Mouse (Mus musculus) leukemia stem cell, adult 10-12 weeks (primary cell): ENCODE measurements around the gene Ttc38. TPM values are rescaled to one million over a fixed set of nuclear protein-coding genes. Genes with fewer than 3 reads are reported as not detected.

Source experiments
- polyA plus RNA-seq: library from polyadenylated mRNA; stranded (reverse); fragments of >175 nt; gene quantifications from 2 replicates; pipeline ENCODE4 v1.2.3, GENCODE M21; 2012; ENCODE audit warnings: low replicate concordance

Gene Ttc38
- polyA plus RNA-seq, result 1.4 and 3.0 TPM in 2 replicates

DNA sequence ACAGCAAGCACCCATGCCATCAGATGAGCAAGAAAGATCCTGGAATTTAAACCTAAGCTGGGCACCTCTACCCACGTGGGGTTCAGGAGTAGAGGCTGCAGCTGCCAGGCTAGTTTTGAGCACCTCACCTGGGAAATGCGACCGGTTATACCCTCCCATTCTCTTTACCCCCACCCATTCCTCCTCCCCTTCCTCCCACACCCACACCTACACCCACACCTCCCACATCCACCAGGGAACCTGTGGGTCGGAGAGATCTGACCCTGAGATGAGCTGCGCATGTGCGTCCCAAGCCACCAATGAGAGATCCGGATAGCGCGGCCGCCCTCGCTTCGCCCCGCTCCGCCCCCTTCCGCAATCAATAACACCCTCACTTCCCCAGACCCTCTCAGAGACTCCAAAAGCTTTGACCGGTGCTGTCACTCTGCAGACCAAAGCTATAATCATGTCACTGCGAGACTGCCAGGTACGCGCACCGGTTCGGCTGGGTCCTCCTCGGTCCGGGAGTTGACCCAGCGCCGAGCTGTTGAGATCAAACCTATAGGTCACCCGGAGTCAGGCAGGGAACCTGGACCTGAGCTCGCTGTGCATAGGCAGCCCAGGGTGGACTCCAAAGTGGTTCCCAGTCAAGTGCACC lies at the start of gene Ttc38:
Ttc38 (plus strand) TSS at position 353 of the 637 bp plus-strand sequence.

DNA sequence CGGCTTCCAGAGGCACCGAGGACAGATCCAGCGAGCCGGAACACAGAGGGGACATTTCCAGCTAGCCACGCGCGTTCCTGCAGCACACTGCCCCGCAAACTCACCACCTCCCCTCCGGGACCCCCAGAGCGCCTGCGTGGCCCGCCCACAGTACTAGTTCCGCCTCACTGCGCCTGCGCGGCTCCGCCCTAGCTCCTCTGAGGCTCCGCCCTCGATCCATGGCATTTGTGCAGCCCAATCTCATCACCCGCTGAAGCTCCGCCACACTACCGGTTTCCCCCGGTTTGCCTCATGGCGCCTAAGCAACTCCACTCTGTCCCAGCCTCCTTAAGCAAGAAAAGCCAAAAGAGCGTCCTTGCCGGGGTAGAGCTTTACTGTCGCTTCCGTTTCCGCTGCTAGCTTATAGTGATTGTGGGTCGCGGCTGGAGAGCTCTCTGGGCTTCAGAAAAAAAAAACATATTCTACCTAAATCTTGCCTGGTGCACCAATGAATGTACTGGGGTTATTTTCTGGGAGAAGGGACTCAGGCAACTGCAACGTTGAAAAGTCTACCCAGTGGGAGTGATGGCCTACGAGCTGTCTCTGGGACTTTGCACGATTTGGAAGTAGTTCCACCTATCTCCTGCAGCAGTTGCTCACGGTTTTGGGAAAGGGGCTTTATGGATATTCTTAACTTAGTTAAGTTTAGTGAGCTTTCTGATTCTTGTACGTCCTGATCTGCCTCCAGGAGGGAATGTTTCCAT lies 20.4 kb upstream of the Ttc38 start, which contains the start of gene Cdpf1:
Cdpf1 (minus strand) TSS at position 163 of the 743 bp plus-strand sequence.

DNA sequence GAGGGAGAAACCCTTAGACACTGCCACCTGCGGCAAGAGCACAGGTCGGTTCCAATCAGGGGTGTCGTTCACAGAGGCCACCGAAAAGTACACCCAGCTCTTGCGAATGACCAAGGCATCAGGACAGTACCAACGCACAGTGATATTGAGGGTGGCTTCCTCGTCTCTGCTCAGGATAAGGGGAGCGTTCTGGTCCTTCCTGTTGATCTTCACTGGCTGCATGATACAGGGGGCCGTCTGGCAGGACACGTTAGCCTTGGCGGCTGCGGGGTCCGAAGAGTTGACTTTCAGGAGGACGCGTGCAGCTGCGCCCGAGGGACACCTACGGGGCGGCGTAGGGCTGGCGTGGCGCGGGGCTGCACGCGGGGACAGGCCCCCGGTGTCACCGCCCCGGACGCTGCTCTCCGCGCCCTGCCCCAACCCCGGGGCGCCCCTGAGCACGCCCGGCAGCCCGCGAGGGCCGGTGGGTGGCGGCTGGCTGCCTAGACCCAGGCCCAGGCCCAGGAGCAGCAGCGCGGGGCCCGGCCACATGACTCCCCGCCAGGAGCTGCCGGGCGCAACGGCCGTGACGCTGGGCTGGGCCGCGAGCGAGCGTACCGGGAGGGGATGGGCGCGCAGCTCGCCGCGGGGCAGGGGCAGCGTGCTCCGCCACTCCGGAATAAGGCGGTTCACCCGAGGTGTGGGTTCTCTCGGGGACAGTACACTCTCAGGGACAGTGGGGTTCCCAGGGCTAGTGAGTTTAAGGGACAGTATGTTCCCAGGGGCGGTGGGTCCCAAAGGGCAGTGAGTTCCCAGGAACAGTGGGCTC lies 10.7 kb upstream of the Ttc38 start, which contains the start of gene Pkdrej:
Pkdrej (minus strand) TSS at position 532 of the 808 bp plus-strand sequence.

DNA sequence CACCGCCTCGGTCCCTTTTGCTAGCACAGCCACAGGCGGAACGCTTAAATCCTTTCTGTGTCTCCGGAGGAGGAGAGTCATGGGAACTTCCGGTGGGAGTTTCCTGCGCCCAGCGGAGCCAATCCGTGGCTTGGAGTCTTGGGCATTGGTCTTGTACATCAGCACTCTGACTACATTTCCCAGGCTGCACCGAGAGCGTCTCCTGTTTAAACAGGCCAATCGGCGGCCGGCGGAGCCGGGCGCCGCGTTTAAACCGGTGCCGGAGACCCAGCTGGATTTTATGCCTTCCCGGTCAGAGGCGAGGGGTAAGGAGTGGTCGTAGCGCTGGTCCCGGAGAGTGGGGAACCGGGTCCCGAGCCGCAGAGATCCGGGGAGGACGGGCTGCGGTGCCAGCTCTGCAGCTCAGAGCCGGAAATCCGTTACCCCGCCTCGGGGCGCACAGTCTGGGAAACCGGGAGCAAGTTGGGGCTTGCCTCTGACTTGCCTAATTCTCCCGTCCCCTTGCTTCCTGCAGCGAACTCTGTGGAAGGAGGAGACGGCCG lies 27.5 kb downstream of the Ttc38 start, which contains the start of gene Gtse1:
Gtse1 (plus strand) TSS at position 256 of the 542 bp plus-strand sequence.

DNA sequence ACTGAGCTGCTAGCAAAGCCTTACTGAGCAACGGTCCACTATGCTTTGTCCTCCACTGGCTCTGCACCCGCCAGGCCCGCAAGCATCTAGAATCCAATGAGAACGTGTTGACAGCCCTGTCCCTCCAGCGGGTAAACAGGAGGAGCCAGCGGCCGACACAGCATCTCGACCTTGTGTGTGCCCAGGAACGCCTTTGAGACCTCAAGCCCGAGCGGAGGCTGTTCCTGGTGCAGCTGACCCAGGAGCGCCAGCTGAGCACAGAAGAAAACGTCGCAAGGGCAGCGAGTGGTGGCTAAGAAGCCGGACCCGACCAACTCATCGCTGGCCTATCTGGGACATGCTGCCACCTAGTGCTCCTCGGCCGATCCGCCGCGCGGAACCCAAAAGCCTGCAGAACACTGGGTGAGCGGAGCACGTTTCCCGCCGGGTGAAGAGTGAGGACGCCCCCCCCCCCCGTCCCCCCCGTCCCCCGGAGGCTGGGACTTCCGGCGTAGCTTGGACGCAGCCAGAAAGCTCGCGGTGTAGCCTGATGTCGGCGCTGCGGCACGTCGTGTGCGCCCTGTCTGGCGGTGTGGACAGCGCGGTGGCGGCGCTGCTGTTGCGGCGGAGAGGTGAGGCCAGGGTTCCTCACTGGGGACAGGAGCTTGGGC lies 46.9 kb downstream of the Ttc38 start, which contains the start of gene Trmu:
Trmu (plus strand) TSS at position 465 of the 650 bp plus-strand sequence.

Other genes starting within 250 kb of the Ttc38 start
- not detected in 2 replicates for gene Wnt7b, start 249.8 kb upstream of the Ttc38 start, polyA plus RNA-seq
- gene Ppara, start 97.3 kb upstream of the Ttc38 start, polyA plus RNA-seq, result not detected in 2 replicates
- 10.1 and 21.8 TPM in 2 replicates for gene Cdpf1, start 20.6 kb upstream of the Ttc38 start, polyA plus RNA-seq
- 0.02 TPM in 1 of 2 replicates, not detected in the other for gene Pkdrej, start 10.6 kb upstream of the Ttc38 start, polyA plus RNA-seq
- 73.5 and 114 TPM in 2 replicates for gene Gtse1, start 27.4 kb downstream of the Ttc38 start, polyA plus RNA-seq
- 22.3 and 23.3 TPM in 2 replicates for gene Trmu, start 47.0 kb downstream of the Ttc38 start, polyA plus RNA-seq
- 33.1 and 56.8 TPM in 2 replicates for gene Celsr1, start 201.5 kb downstream of the Ttc38 start, polyA plus RNA-seq
- gene Gramd4, start 225.4 kb downstream of the Ttc38 start, polyA plus RNA-seq, result 41.2 and 44.4 TPM in 2 replicates